Mouse (Mus musculus): Measurements from ENCODE around the gene Mpp2. TPM values are rescaled to one million over a fixed set of nuclear protein-coding genes. Genes with fewer than 3 reads are reported as not detected.

The Mpp2 gene
- polyA plus RNA-seq, 1 experiment from 2014 or later = 6.9 TPM

- WGBS = 69% methylated on average over 13 of the region's 13 CpGs
- H3K27me3 ChIP-seq = peaks cover 13% of the 10 kb centered on the region; the same call in 1 of the 2 replicates
- no peak for ATAC-seq (ENCODE audit: borderline replicate concordance, extremely low read depth, low FRiP score, low TSS enrichment)
Measured at GRCm38 (mm10) chr11:102023406-102023805, 64.9 kb downstream of the Mpp2 start.

GRCm38 (mm10) chr11:102021196-102021595 lies 67.1 kb downstream of the Mpp2 start:
- ATAC-seq (ENCODE audit: borderline replicate concordance, extremely low read depth, low FRiP score, low TSS enrichment) = no peak
- Histone ChIP-seq H3K27ac (no peak overlapping the region), H3K27me3 (peaks cover 13% of the 10 kb centered on the region; the same call in 1 of the 2 replicates), H3K4me3 (no peak overlapping the region), H3K9ac (no peak overlapping the region), H3K4me2 (no peak overlapping the region), H3K4me1 (peaks cover 4% of the 10 kb centered on the region; the same call in 1 of the 2 replicates), H3K9me3 (no peaks in the 10 kb centered on the region), H3K36me3 (no peaks in the 10 kb centered on the region)
- WGBS = 77% methylated on average over 5 of the region's 5 CpGs

More at GRCm38 (mm10) chr11:102023406-102023805, 64.9 kb downstream of the Mpp2 start:
- H3K4me1 ChIP-seq = peaks cover 13% of the 10 kb centered on the region; the same call in 1 of the 2 replicates
- H3K4me2 ChIP-seq = no peak overlapping the region
- H3K9ac ChIP-seq = no peak overlapping the region
- H3K36me3 ChIP-seq = no peaks in the 10 kb centered on the region
- no peak overlapping the region for H3K4me3 ChIP-seq
- no peaks in the 10 kb centered on the region for H3K9me3 ChIP-seq
- no peak overlapping the region for H3K27ac ChIP-seq

- Histone ChIP-seq H3K4me2 (no peak overlapping the region), H3K9ac (no peak overlapping the region), H3K27ac (no peak overlapping the region), H3K4me3 (no peak overlapping the region), H3K4me1 (no peaks in the 10 kb centered on the region), H3K9me3 (no peaks in the 10 kb centered on the region), H3K27me3 (no peaks in the 10 kb centered on the region), H3K36me3 (no peaks in the 10 kb centered on the region)
- ATAC-seq (ENCODE audit: borderline replicate concordance, extremely low read depth, low FRiP score, low TSS enrichment) = no peak
- WGBS = 75% methylated on average over 9 of the region's 9 CpGs
Measured at GRCm38 (mm10) chr11:102019736-102020135, 68.6 kb downstream of the Mpp2 start.

- Histone ChIP-seq H3K4me2 (no peak overlapping the region), H3K9me3 (no peaks in the 10 kb centered on the region), H3K36me3 (no peaks in the 10 kb centered on the region), H3K4me3 (no peak overlapping the region), H3K27ac (no peak overlapping the region), H3K9ac (no peak overlapping the region), H3K4me1 (no peaks in the 10 kb centered on the region), H3K27me3 (no peaks in the 10 kb centered on the region)
- 90% methylated on average over 1 of the region's 1 CpGs for WGBS
- no peak for ATAC-seq (ENCODE audit: borderline replicate concordance, extremely low read depth, low FRiP score, low TSS enrichment)
Measured at GRCm38 (mm10) chr11:102016136-102016535, 72.2 kb downstream of the Mpp2 start.

GRCm38 (mm10) chr11:102015472-102015871 lies 72.8 kb downstream of the Mpp2 start:
- Histone ChIP-seq H3K9ac (no peak overlapping the region), H3K4me1 (no peaks in the 10 kb centered on the region), H3K4me2 (no peak overlapping the region), H3K27me3 (no peaks in the 10 kb centered on the region), H3K27ac (no peak overlapping the region), H3K9me3 (no peaks in the 10 kb centered on the region), H3K4me3 (no peak overlapping the region), H3K36me3 (no peaks in the 10 kb centered on the region)
- ATAC-seq (ENCODE audit: borderline replicate concordance, extremely low read depth, low FRiP score, low TSS enrichment) = no peak
- 69% methylated on average over 6 of the region's 6 CpGs for WGBS

GRCm38 (mm10) chr11:102013201-102013600 lies 75.1 kb downstream of the Mpp2 start:
- no peaks in the 10 kb centered on the region for H3K36me3 ChIP-seq
- WGBS = 78% methylated on average over 8 of the region's 8 CpGs
- H3K4me3 ChIP-seq = no peak overlapping the region
- peaks cover 4% of the 10 kb centered on the region; the same call in 1 of the 2 replicates for H3K4me1 ChIP-seq
- H3K9me3 ChIP-seq = no peaks in the 10 kb centered on the region
- no peak for ATAC-seq (ENCODE audit: borderline replicate concordance, extremely low read depth, low FRiP score, low TSS enrichment)
- H3K4me2 ChIP-seq = no peak overlapping the region
- H3K27me3 ChIP-seq = no peaks in the 10 kb centered on the region
- no peak overlapping the region for H3K9ac ChIP-seq
- no peak overlapping the region for H3K27ac ChIP-seq

GRCm38 (mm10) chr11:102011510-102011909 lies 76.8 kb downstream of the Mpp2 start:
- Histone ChIP-seq H3K9me3 (no peaks in the 10 kb centered on the region), H3K27me3 (no peaks in the 10 kb centered on the region), H3K27ac (no peak overlapping the region), H3K36me3 (no peaks in the 10 kb centered on the region), H3K9ac (no peak overlapping the region), H3K4me2 (no peak overlapping the region), H3K4me3 (no peak overlapping the region), H3K4me1 (peaks cover 4% of the 10 kb centered on the region; the same call in 1 of the 2 replicates)
- ATAC-seq (ENCODE audit: borderline replicate concordance, extremely low read depth, low FRiP score, low TSS enrichment) = no peak
- 68% methylated on average over 8 of the region's 8 CpGs for WGBS

GRCm38 (mm10) chr11:102010140-102010539 lies 78.2 kb downstream of the Mpp2 start:
- Histone ChIP-seq H3K4me3 (no peak overlapping the region), H3K4me1 (peaks cover 4% of the 10 kb centered on the region; the same call in 1 of the 2 replicates), H3K4me2 (no peak overlapping the region), H3K9ac (no peak overlapping the region), H3K27ac (no peak overlapping the region), H3K27me3 (no peaks in the 10 kb centered on the region), H3K36me3 (no peaks in the 10 kb centered on the region), H3K9me3 (no peaks in the 10 kb centered on the region)
- 82% methylated on average over 13 of the region's 13 CpGs for WGBS
- no peak for ATAC-seq (ENCODE audit: borderline replicate concordance, extremely low read depth, low FRiP score, low TSS enrichment)

- Histone ChIP-seq H3K9ac (no peak overlapping the region), H3K27me3 (no peaks in the 10 kb centered on the region), H3K27ac (0 out of 2 replicates have a peak overlapping the region, but pooled peaks have one; percentile 2)
Measured at GRCm38 (mm10) chr11:102008954-102009637, 79.2 kb downstream of the Mpp2 start.

DNA sequence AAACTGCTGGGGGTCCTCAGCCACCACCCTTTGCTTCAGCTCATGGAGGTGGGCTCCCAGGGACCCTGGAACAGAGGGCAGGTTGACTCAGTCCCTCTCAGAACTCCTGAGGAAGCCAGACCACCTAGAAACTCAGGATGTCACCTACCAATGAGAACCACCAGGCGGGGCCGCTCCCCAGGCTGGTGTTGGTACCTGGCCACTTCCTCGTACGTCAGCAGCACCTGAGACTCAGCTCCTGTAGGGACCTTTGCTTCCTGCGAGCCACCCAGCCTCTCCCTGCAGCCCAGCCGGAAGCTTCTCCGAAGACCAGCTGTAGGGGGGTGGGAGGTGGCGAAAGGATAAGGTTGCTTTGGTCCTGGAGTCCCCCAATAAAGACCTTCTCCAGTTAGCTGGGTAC lies 79.9 kb downstream of the Mpp2 start:
- no peak overlapping the region for H3K4me3 ChIP-seq
- peaks cover 4% of the 10 kb centered on the region; the same call in 1 of the 2 replicates for H3K4me1 ChIP-seq
- no peaks in the 10 kb centered on the region for H3K27me3 ChIP-seq
- 82% methylated on average over 8 of the region's 8 CpGs for WGBS
- no peak overlapping the region for H3K9ac ChIP-seq
- H3K27ac ChIP-seq = no peak overlapping the region
- H3K36me3 ChIP-seq = no peaks in the 10 kb centered on the region
- no peaks in the 10 kb centered on the region for H3K9me3 ChIP-seq
- ATAC-seq (ENCODE audit: borderline replicate concordance, extremely low read depth, low FRiP score, low TSS enrichment) = no peak
- H3K4me2 ChIP-seq = no peak overlapping the region

More at GRCm38 (mm10) chr11:102008954-102009637, 79.2 kb downstream of the Mpp2 start:
- peaks cover 4% of the 10 kb centered on the region; the same call in 1 of the 2 replicates for H3K4me1 ChIP-seq
- no peaks in the 10 kb centered on the region for H3K9me3 ChIP-seq
- 44% methylated on average over 15 of the region's 15 CpGs for WGBS
- no peak overlapping the region for H3K4me2 ChIP-seq
- ATAC-seq (ENCODE audit: borderline replicate concordance, extremely low read depth, low FRiP score, low TSS enrichment) = no peak
- H3K4me3 ChIP-seq = no peak overlapping the region
- no peaks in the 10 kb centered on the region for H3K36me3 ChIP-seq

Measured in lung, embryonic 15.5 days (tissue).